9 mouse cellular contexts compared by ENCODE assay signal in genomic region chr11:96696842-96697455, GRCm38 (mm10).
DNase-seq lines count a peak whose midpoint lies in the region; ATAC-seq and TF ChIP-seq lines count a peak whose summit lies in the region.
"Had no signal": no experiment of that assay in that cellular context is flagged by ENCODE, and none has a peak within 500 bp of the region (broad histone marks: within the 10 kb centered on the region; RNA-seq: fewer than 3 reads in every experiment).

No protein-coding gene starts in this region.

- H3K27ac ChIP-seq in kidney, adult 2 months (ENCODE audit: insufficient read depth, low read depth, low read length) = no peak overlapping the region
- H3K27ac ChIP-seq in midbrain, postnatal 0 days (ENCODE audit: low read depth, low read length) = no peak overlapping the region
- H3K27ac ChIP-seq: heart, embryonic 13.5 days had no signal

- H3K9ac ChIP-seq in midbrain, postnatal 0 days (replicated peaks; ENCODE audit: low read length, poor library complexity, severe bottlenecking) = no peak overlapping the region
- H3K9ac ChIP-seq: heart, embryonic 13.5 days had no signal

- H3K4me3 ChIP-seq in kidney, adult 2 months (ENCODE audit: insufficient read depth, low read depth, low read length) = no peak overlapping the region
- H3K4me3 ChIP-seq in midbrain, postnatal 0 days (ENCODE audit: low read depth, low read length) = no peak overlapping the region
- H3K4me3 ChIP-seq: heart, embryonic 13.5 days had no signal

- no peaks in the 10 kb centered on the region for H3K27me3 ChIP-seq in kidney, adult 2 months (replicated peaks; ENCODE audit: control insufficient read depth, insufficient read depth, low read length)
- no peaks in the 10 kb centered on the region for H3K27me3 ChIP-seq in midbrain, postnatal 0 days (ENCODE audit: insufficient read depth, low read length)

- 17% methylated on average over 7 of the region's 7 CpGs for WGBS in kidney, adult 2 months
- WGBS in midbrain, postnatal 0 days = 22% methylated on average over 7 of the region's 7 CpGs

- H3K36me3 ChIP-seq in kidney, adult 2 months (ENCODE audit: control insufficient read depth, insufficient read depth, low read length) = no peaks in the 10 kb centered on the region
- no peaks in the 10 kb centered on the region for H3K36me3 ChIP-seq in midbrain, postnatal 0 days (ENCODE audit: insufficient read depth, low read length)
- H3K36me3 ChIP-seq: heart, embryonic 13.5 days had no signal

- no peak for TF ChIP-seq POLR2A in kidney, adult 2 months (IDR thresholded peaks at IDR 0.05; ENCODE audit: low read depth, low read length)

- peak; percentile 34 to 54 for DNase-seq in cerebellum, postnatal 25 days
- no peak for DNase-seq in cerebellum, adult 9-10 months
- peak; percentile 29 for DNase-seq in NIH3T3 (ENCODE audit: low read depth)
- peak; percentile 72 for DNase-seq in kidney, adult 2 months
- peak; percentile 33 for DNase-seq in midbrain, postnatal 0 days (ENCODE audit: low spot score)
- DNase-seq in urinary bladder, adult 18-20 months (ENCODE audit: low spot score in 2 of 2) = no peak
- no peak for DNase-seq in adrenal gland, postnatal 4 days (ENCODE audit: low spot score in 2 of 2)
- no peak for DNase-seq in cerebellum, adult 18-20 months

- no peak overlapping the region for H3K4me2 ChIP-seq in midbrain, postnatal 0 days (ENCODE audit: low read depth, low read length, poor library complexity, severe bottlenecking)
- H3K4me2 ChIP-seq: heart, embryonic 13.5 days had no signal

- peaks cover 8% of the 10 kb centered on the region; the same call in 1 of the 2 replicates for H3K4me1 ChIP-seq in kidney, adult 2 months (ENCODE audit: control insufficient read depth, insufficient read depth, low read length)
- H3K4me1 ChIP-seq in midbrain, postnatal 0 days (ENCODE audit: insufficient read depth, low read length) = 0 out of 2 replicates have a peak, but pooled peaks cover 3% of the 10 kb centered on the region
- H3K4me1 ChIP-seq: heart, embryonic 13.5 days had no signal

- ATAC-seq in midbrain, postnatal 0 days (ENCODE audit: low FRiP score) = no peak

- no peak for TF ChIP-seq CTCF in kidney, adult 2 months (conservative IDR thresholded peaks at IDR 0.05; ENCODE audit: insufficient read depth, insufficient read length, low read depth, low read length)
- TF ChIP-seq CTCF in midbrain, postnatal 0 days (IDR thresholded peaks at IDR 0.05) = no peak

- H3K9me3 ChIP-seq in midbrain, postnatal 0 days (ENCODE audit: low read length) = no peaks in the 10 kb centered on the region
- H3K9me3 ChIP-seq: heart, embryonic 13.5 days had no signal

Comparison
In these comparisons a context has a peak if more than half of its experiments do, and no peak if none do; other contexts are left out.
1. DNase-seq: peak in cerebellum, postnatal 25 days (2 of 2), NIH3T3 (single experiment), kidney, adult 2 months (single experiment) and midbrain, postnatal 0 days (single experiment); none in cerebellum, adult 9-10 months (single experiment), urinary bladder, adult 18-20 months (0 of 2), adrenal gland, postnatal 4 days (0 of 2) and cerebellum, adult 18-20 months (0 of 2).